Mouse (Mus musculus) right cerebral cortex, postnatal 36 days (tissue): ENCODE measurements around the gene Hcst.
A peak's percentile ranks its signal among the peaks of the same experiment; 100 is the strongest.

ENCODE experiments used
- DNase-seq, 2 experiments: peaks; one replicate each; pipeline ENCODE4 v3.0.0; 2022; ENCODE audit warnings: low spot score in 2 of 2, mixed read lengths in 1 of 2

The Hcst gene

DNA sequence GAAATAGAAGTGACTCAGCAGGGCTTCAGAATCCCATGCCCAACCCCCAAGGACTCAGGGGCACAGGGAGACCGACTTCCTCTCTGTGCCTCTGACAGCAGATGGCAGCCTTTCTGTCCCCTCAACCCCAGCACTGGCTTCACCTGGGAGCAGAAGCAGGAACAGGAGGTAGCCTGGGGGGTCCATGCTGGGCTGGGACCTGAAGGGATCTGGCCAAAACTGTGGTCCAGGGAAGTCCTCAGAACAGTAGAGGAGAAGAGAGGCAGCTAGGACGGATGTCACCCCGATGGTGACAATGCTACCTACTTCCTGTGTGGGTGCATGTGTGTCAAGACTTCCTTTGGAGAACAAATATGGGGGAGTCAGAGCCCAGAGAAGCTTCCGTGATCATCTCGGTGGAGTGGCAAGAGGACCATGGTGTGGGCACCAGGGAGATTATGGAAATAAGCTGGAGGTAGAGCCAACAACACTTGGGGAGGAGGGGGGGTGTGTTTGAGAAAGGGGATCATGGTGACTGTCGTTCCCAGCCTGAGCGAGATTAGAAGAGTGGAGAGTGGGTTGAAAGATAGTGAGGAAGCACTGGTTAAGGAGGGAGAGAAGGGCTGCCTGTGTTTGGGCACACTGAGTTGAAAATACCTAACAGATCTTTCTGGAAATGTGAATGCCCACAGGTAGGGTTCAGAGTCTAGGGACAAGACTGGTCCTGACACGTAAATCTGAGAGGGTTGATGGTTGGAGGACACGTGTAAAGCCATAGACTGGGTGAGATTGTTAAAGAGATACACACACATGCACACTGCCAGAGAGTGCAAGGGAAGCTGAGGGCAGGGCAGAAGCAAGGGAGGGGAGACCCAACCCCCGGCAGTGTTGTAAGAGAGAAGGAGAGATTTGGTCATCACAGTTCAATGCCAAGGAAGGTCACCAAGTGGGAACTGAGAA, at the start of gene Hcst:
Gene Hcst, minus strand, starts transcription at position 294 of the 939 bp plus-strand sequence.
- no peak for DNase-seq

DNA sequence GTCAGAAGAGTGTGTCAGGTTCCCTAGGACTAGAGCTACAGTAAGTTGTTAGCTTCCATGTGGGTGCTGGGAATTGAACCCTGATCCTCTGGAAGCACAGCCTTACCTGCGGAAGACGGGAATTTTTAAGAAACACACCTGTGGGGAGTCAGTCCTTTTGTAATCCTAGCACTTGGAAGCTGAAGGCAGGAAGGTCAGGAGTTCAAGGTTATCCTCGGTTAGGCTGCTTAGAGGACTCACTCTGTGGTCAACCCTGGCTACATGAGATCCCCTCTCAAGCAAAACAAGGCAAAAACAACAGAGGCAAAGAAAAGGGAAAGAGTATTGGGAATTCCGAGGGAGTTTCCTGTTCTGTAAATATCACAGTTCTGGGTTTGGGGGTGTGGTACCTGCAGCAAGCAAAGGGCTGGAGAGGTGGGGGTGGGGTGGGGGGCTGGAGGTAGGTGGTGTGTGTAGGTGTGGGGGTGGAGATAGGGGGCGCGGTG, 45.2 kb upstream of the Hcst start:
- no peak for DNase-seq

GRCm38 (mm10) chr7:30463996-30464395, 44.3 kb upstream of the Hcst start:
- no peak for DNase-seq

DNA sequence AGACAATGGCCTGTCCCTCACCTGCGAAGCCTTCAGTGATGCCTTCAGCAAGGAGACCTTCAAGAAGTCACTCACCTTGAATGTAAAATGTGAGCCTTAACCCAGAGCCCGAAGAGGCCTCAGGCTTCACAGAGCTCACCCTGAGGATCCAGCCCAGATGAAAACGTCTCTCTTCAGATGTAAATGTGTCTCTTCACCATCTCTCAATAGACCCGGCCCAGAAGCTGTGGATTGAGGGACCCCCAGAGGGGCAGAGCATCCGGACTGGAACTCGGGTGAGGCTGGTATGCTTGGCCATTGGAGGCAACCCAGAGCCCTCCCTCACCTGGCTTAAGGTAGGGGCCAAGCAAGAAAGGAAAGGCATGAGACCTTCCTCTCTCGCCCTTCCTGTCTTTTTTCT, 43.9 kb upstream of the Hcst start:
- no peak for DNase-seq

DNA sequence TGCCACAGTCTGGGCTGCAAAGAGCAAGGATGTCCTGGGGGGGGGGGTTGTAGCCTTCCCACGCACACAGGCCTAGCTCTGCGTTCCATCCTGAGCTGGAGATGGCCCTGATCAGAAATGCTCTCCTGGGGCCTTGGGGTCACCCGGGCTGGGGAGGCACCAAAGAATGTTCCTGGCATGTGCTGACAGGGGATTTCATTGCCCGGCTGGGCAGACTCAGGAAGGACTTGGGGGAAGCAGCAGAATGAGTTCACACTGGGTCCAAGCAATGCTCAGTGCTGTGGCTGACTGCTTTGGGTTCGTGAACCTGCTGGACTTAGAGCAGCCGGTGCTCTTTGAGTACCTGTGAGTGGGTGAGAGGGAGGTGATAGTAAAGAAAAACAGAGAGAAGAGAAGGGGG, 39.8 kb upstream of the Hcst start:
- no peak for DNase-seq

GRCm38 (mm10) chr7:30457629-30458330, 38.1 kb upstream of the Hcst start, which contains the start of the genes Kirrel2 and Nphs1:
Kirrel2 (minus strand) TSS chr7:30457690.
Nphs1 (plus strand) TSS chr7:30458315.
- peak; percentile 64 to 78 for DNase-seq

DNA sequence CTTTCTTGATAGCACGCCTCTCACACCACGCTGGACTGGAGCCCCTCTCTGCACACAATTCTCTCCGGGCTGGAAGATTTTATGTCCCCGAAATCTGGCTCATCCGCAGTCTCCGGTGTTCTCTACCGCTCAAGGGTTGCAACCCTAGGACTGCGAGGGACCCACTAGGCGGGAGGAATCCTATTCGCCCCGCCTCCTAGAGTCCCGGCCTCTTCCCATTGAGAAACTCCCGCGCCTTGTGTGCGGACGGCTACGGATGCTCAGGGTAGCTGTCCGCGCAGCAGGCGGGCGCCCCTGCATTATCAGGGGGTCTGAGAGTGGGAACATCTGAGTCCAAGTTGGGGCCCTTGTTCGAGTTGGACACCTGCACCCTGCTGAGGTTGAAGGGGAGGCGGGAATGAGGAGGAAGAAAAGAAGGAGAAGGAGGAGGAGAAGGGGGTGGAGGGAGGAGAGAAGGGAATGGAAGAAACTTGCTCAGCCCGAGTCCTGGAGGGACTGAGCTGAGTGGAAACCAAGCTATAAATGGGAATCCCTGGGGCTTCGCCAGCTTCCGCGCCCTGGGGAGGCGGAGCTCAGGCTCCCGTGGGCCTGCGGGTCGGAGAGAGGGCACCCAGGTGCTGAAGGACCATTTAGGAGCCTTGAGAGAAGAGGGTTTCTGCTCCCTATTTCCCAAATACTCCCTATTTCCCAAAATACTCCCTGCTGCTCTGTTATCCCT, 37.4 kb upstream of the Hcst start:
- DNase-seq: no peak

DNA sequence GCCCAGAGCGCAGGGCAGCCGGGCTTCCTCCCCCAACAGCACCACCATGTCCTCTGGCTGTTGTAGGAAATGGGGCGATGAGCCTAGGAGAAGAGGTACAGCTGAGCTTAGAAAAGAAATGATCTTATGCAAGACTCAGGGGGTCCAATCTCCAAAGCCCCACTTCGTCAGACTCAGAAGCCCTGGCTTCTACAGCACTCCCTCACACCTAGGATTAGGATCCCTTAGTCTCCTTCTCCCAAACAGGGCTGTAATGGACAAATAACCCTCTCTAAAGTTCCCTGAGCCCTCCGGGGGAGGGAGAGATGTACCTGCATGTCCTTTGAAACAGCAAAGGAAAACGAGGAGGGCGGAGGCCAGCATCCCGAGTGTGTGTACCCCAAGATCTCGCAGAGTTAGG, 36.8 kb upstream of the Hcst start:
- DNase-seq: no peak

- DNase-seq: no peak
Observed at GRCm38 (mm10) chr7:30454259-30454658, 34.6 kb upstream of the Hcst start.

DNA sequence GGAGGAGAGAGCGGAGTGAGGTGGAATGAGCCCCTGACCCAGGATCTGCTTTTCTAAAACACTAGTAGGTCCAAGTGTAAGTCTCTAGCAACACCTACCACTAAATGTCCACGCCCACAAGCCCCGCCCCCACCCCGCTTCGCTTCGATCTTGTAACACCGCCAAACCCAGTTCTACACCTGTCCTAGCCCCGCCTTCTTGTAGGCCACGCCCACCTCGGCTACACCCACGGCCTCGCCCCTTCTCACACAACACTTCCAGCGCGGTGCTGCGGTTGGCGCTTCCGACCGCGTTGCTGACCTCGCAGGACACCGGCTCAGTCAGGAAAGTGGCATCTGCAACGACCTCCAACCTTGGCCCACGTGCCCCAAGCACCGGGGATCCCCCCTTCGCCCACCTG, 34.1 kb upstream of the Hcst start:
- DNase-seq: no peak

GRCm38 (mm10) chr7:30453327-30453726, 33.7 kb upstream of the Hcst start:
- DNase-seq: no peak

GRCm38 (mm10) chr7:30450241-30450640, 30.6 kb upstream of the Hcst start:
- no peak for DNase-seq

- peak; percentile 78 to 79 for DNase-seq
Observed at GRCm38 (mm10) chr7:30444971-30445751, 25.5 kb upstream of the Hcst start, which contains the start of gene Aplp1. Aplp1 (minus strand) TSS chr7:30445535.

GRCm38 (mm10) chr7:30444154-30444970, 24.7 kb upstream of the Hcst start:
- peak; percentile 75 to 78 for DNase-seq

- no peak for DNase-seq
Observed at GRCm38 (mm10) chr7:30443696-30444095, 24.0 kb upstream of the Hcst start.

DNA sequence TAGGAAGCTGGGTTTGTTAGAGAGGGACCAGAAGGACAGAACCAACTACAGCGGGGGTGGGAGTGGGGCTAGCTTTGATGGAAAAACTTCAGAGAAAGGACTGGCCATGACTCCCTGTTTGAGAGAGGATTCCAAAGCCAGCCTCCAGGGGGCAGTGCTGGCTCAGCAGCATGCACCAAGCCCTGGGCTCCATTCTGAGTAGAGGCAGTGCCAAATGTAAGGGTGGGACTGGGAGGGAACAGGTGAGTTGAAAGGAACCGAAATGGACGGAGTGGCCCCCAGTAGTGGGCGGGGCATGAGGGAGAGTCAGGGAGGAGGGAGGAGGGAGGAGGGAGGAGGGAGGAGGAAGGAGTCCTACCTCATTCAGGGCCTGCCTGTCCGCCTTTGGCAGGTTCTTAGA, 21.0 kb upstream of the Hcst start:
- DNase-seq: no peak

GRCm38 (mm10) chr7:30439734-30440133, 20.1 kb upstream of the Hcst start:
- DNase-seq: no peak

DNA sequence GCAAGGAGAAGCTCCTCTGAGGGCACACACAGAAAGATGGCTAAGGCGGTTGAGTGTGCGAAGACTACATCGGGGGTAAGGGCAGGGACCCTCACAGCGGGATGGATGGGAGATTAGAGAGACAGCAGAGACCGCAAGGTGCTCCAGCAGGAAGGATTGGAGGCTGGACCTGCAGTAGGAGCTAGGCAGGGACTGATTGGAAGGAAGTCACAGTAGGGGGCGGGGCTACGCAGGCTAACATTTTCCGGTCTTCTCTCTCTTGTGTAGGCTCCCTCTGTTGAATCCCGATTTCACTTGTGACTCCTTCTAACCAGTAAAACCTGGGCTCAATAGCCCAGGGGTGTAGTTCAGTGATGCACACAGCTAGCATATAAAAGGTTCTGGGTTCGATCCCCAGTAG, 17.2 kb upstream of the Hcst start:
- no peak for DNase-seq

- no peak for DNase-seq
Observed at GRCm38 (mm10) chr7:30435156-30435555, 15.5 kb upstream of the Hcst start.

DNA sequence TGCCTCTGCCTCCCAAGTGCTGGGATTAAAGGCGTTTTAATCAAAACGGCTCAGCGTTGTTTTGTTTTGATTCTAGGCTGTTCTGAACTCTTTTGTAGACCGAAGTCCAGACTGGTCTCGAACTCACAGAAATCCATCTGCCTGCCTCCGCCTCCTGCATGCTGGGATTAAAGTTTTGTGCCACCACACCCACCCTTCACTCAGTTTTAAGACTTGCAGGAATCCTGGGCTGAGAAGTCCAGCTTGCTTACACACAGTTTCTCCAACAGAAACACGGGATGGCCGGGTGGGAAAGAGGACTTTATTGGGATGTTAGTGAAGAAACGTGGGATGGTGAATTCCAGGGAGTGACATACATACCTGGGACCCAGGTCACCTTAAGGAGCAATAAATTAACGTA, 15.0 kb upstream of the Hcst start:
- no peak for DNase-seq
